Mouse (Mus musculus): Measurements from ENCODE around the gene Dock3. TPM values are rescaled to one million over a fixed set of nuclear protein-coding genes. Genes with fewer than 3 reads are reported as not detected.
A peak's percentile ranks its signal among the peaks of the same experiment; 100 is the strongest.

Dock3 gene
- polyA plus RNA-seq, 2 experiments: 0.11 TPM; not detected in 1

DNA sequence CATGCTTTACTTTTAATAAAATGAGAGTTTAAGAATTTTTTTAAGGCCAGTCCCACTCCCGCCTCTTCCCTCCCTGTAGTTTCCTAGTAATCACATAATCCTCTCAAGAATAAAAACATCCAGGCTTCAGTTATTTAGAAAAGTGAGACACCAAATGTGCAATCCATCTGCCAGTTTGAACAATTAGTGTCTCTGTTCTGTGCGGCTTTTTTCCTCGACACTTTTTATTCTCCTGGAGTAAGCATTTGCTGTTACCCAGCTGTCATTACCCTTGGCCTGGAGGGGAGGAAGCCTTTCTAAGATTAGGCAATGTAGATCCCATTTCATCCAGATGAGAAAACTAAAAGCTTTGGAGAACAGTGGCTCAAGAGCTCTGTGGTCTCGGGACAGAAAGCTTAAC, 221.9 kb downstream of the Dock3 start:
- H3K4me1 ChIP-seq (replicated peaks; ENCODE audit: control insufficient read depth in 2 of 2, insufficient read depth in 2 of 2, low read length in 1 of 2): no peaks in the 10 kb centered on the region
- WGBS (ENCODE audit: insufficient replicate concordance): 66% methylated on average over 4 of the region's 4 CpGs
- H3K9me3 ChIP-seq (ENCODE audit: control insufficient read depth, low read length): no peaks in the 10 kb centered on the region
- H3K9ac ChIP-seq (replicated peaks): no peak overlapping the region
- TF ChIP-seq CTCF (IDR thresholded peaks at IDR 0.05; ENCODE audit: low read depth) (no peak), EP300 (IDR thresholded peaks at IDR 0.05; ENCODE audit: low read depth) (no peak)
- H3K27ac ChIP-seq: no peak overlapping the region
- no peaks in the 10 kb centered on the region for H3K27me3 ChIP-seq (ENCODE audit: control insufficient read depth, insufficient read depth, low read length)
- H3K4me2 ChIP-seq (ENCODE audit: low read depth): no peak overlapping the region
- no peak overlapping the region for H3K4me3 ChIP-seq (ENCODE audit: insufficient read depth in 1 of 2, low read depth in 2 of 2, low read length in 2 of 2)
- no peak for DNase-seq (ENCODE audit: low read depth in 3 of 3, low spot score in 3 of 3)
- no peaks in the 10 kb centered on the region for H3K36me3 ChIP-seq (replicated peaks; ENCODE audit: control insufficient read depth, insufficient read depth, low read depth)
- no peak for ATAC-seq (ENCODE audit: insufficient read depth)

- DNase-seq (ENCODE audit: low read depth in 3 of 3, low spot score in 3 of 3) (no peak), ATAC-seq (ENCODE audit: insufficient read depth) (no peak)
- Histone ChIP-seq H3K4me3 (ENCODE audit: insufficient read depth in 1 of 2, low read depth in 2 of 2, low read length in 2 of 2) (no peak overlapping the region), H3K36me3 (replicated peaks; ENCODE audit: control insufficient read depth, insufficient read depth, low read depth) (no peaks in the 10 kb centered on the region), H3K27ac (no peak overlapping the region), H3K27me3 (ENCODE audit: control insufficient read depth, insufficient read depth, low read length) (no peaks in the 10 kb centered on the region), H3K9me3 (ENCODE audit: control insufficient read depth, low read length) (no peaks in the 10 kb centered on the region), H3K9ac (replicated peaks) (no peak overlapping the region), H3K4me2 (ENCODE audit: low read depth) (no peak overlapping the region), H3K4me1 (replicated peaks; ENCODE audit: control insufficient read depth in 2 of 2, insufficient read depth in 2 of 2, low read length in 1 of 2) (no peaks in the 10 kb centered on the region)
- WGBS (ENCODE audit: insufficient replicate concordance): 55% methylated on average over 2 of the region's 2 CpGs
- TF ChIP-seq EP300 (IDR thresholded peaks at IDR 0.05; ENCODE audit: low read depth) (no peak), CTCF (IDR thresholded peaks at IDR 0.05; ENCODE audit: low read depth) (no peak)
Measured at GRCm38 (mm10) chr9:107003187-107003586, 228.5 kb downstream of the Dock3 start.

- TF ChIP-seq EP300 (IDR thresholded peaks at IDR 0.05; ENCODE audit: low read depth) (no peak), CTCF (IDR thresholded peaks at IDR 0.05; ENCODE audit: low read depth) (peak; percentile 22; the same call in 1 of the 2 replicates)
- no peaks in the 10 kb centered on the region for H3K4me1 ChIP-seq (replicated peaks; ENCODE audit: control insufficient read depth in 2 of 2, insufficient read depth in 2 of 2, low read length in 1 of 2)
- no peaks in the 10 kb centered on the region for H3K27me3 ChIP-seq (ENCODE audit: control insufficient read depth, insufficient read depth, low read length)
- H3K36me3 ChIP-seq (replicated peaks; ENCODE audit: control insufficient read depth, insufficient read depth, low read depth): no peaks in the 10 kb centered on the region
- no peak overlapping the region for H3K4me2 ChIP-seq (ENCODE audit: low read depth)
- DNase-seq (ENCODE audit: low read depth in 3 of 3, low spot score in 3 of 3) (no peak), ATAC-seq (ENCODE audit: insufficient read depth) (no peak)
- H3K9me3 ChIP-seq (ENCODE audit: control insufficient read depth, low read length): no peaks in the 10 kb centered on the region
- no peak overlapping the region for H3K27ac ChIP-seq
- WGBS (ENCODE audit: insufficient replicate concordance): 48% methylated on average over 3 of the region's 3 CpGs
- H3K4me3 ChIP-seq (ENCODE audit: insufficient read depth in 1 of 2, low read depth in 2 of 2, low read length in 2 of 2): no peak overlapping the region
- H3K9ac ChIP-seq (replicated peaks): no peak overlapping the region
Measured at GRCm38 (mm10) chr9:106970742-106971141, 261.0 kb downstream of the Dock3 start.

DNA sequence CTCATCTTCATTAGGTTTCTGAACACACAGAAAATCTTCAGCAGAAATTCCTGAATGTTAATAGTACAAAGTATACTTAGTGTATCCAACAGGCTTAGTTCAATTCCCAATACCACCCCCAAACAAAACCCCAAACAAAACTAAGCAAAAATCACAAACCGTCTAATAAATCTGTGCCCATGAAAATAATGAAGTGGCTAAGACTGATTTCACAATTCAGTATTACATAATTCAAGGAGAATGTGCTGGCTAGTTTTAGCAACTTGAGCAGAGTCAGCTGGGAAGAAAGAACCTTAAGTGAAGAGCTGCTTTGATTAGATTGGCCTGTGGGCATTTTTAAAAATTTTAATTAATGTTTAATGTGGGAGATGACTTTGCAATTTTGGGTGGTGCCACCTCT, 273.3 kb downstream of the Dock3 start:
- H3K9me3 ChIP-seq (ENCODE audit: control insufficient read depth, low read length): no peaks in the 10 kb centered on the region
- 64% methylated on average over 1 of the region's 1 CpGs for WGBS (ENCODE audit: insufficient replicate concordance)
- no peaks in the 10 kb centered on the region for H3K27me3 ChIP-seq (ENCODE audit: control insufficient read depth, insufficient read depth, low read length)
- ATAC-seq (ENCODE audit: insufficient read depth) (no peak), DNase-seq (ENCODE audit: low read depth in 3 of 3, low spot score in 3 of 3) (no peak)
- H3K4me3 ChIP-seq (ENCODE audit: insufficient read depth in 1 of 2, low read depth in 2 of 2, low read length in 2 of 2): no peak overlapping the region
- TF ChIP-seq CTCF (IDR thresholded peaks at IDR 0.05; ENCODE audit: low read depth) (no peak), EP300 (IDR thresholded peaks at IDR 0.05; ENCODE audit: low read depth) (no peak)
- no peaks in the 10 kb centered on the region for H3K36me3 ChIP-seq (replicated peaks; ENCODE audit: control insufficient read depth, insufficient read depth, low read depth)
- no peaks in the 10 kb centered on the region for H3K4me1 ChIP-seq (replicated peaks; ENCODE audit: control insufficient read depth in 2 of 2, insufficient read depth in 2 of 2, low read length in 1 of 2)
- H3K9ac ChIP-seq (replicated peaks): no peak overlapping the region
- no peak overlapping the region for H3K4me2 ChIP-seq (ENCODE audit: low read depth)
- H3K27ac ChIP-seq: no peak overlapping the region

- Histone ChIP-seq H3K27me3 (ENCODE audit: control insufficient read depth, insufficient read depth, low read length) (no peaks in the 10 kb centered on the region), H3K9me3 (ENCODE audit: control insufficient read depth, low read length) (no peaks in the 10 kb centered on the region), H3K4me1 (replicated peaks; ENCODE audit: control insufficient read depth in 2 of 2, insufficient read depth in 2 of 2, low read length in 1 of 2) (no peaks in the 10 kb centered on the region), H3K4me2 (ENCODE audit: low read depth) (no peak overlapping the region), H3K27ac (no peak overlapping the region), H3K4me3 (ENCODE audit: insufficient read depth in 1 of 2, low read depth in 2 of 2, low read length in 2 of 2) (no peak overlapping the region), H3K36me3 (replicated peaks; ENCODE audit: control insufficient read depth, insufficient read depth, low read depth) (no peaks in the 10 kb centered on the region), H3K9ac (replicated peaks) (no peak overlapping the region)
- no peak for TF ChIP-seq EP300 (IDR thresholded peaks at IDR 0.05; ENCODE audit: low read depth)
- no peak for TF ChIP-seq CTCF (IDR thresholded peaks at IDR 0.05; ENCODE audit: low read depth)
- ATAC-seq (ENCODE audit: insufficient read depth) (no peak), DNase-seq (ENCODE audit: low read depth in 3 of 3, low spot score in 3 of 3) (no peak)
Measured at GRCm38 (mm10) chr9:106955486-106955885, 276.2 kb downstream of the Dock3 start.

Data from liver, embryonic 14.5 days (tissue).